Mouse (Mus musculus) brain, adult 2 months (tissue): ENCODE data around the gene Ms4a8a.
"Not testable (repeated sequence)": the region's sequence is repeated elsewhere in the genome, so short reads cannot be mapped to it uniquely, and the experiment has no call there.

Source experiments
- DNase-seq: peaks from one replicate; pipeline ENCODE4 v3.0.0; 2011; ENCODE audit warnings: low read depth, low spot score

Ms4a8a gene

GRCm38 (mm10) chr19:11080934-11081333 is at the start of gene Ms4a8a:
Gene Ms4a8a (minus strand): TSS chr19:11081102.
- no peak for DNase-seq

GRCm38 (mm10) chr19:11129702-11130101 is 48.8 kb upstream of the Ms4a8a start:
- DNase-seq = no peak

DNA sequence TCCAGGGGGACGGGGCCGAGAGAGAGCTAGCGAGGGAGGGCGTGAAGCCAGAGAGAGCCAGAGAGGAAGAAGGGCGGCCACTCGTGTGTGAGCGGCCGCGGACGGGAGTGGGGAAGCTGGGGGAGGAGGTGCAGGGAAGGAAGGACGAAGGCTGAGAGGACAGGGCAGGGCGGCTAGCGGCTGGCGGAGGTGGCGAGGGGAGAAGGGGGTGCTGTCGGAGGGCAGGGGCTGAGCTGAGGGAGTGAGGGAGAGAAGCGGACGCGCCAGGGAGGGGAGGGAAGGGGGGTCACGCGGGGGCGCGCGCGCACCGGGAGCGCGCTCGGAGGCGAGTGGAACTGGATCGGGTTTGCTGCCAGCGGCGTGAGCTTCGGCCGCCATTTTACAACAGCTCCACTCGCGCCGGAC is 40.1 kb upstream of the Ms4a8a start:
- peak; percentile 28 for DNase-seq

DNA sequence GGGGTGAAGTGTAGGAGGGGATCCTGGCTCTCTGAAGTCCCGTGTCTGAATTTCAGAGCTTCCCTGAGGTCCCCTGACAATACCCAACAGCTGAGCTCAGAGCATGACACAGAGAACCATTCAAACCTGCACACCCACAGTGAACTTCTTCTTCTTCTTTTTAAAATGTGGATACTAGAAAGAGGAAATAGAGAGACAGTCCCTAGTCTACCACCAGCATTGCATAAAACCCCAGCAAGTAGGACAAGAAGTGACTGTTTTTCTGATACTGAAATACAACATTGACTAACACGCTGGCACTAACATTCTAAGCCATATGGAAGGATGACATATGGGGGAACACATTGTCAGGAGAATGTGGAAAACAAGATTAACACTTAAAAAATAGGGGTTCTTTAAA is 38.4 kb upstream of the Ms4a8a start:
- DNase-seq = peak; percentile 71

- DNase-seq = no peak
Measured at GRCm38 (mm10) chr19:11107746-11108145, 26.8 kb upstream of the Ms4a8a start.

- no peak for DNase-seq
Measured at GRCm38 (mm10) chr19:11101880-11102279, 21.0 kb upstream of the Ms4a8a start.

DNA sequence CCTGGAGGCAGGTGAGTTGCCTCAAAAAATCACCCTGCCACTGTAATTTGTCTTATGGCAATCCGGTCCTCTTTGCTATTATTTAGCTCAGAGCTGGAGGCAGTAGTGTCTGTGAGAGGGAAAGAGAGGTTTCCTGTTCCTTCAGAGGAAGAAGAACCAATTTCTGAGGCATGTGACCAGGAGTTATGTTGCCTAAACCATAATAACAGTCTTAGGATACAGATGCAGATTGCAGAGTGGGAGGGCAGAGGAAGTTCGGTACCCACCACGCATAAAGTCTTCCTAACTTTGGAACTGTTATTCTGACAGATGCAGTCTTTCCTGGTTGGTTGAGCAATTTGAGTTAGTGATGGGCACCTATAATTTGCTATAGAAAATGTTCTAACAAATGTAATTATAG is 17.5 kb upstream of the Ms4a8a start:
- DNase-seq = no peak

DNA sequence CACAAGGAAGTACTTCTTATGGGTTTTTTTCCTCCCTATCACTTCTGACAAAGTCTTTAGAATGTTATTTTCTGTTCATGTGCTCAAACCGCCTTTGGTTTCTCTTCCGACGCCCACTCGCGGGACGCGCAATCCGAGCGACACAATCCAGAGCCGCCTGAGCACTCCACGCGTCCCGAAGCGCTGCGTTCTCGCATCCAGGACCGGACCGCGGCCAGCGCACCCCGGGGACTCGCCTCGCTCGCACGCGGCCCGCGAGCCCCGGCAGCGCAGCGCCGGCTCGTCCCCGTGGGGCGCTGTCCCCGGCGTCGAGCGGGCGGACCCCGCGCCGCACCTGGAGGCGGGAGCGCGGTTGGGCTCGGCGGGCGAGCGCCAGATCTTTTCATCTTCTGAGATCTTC is 11.2 kb upstream of the Ms4a8a start:
- peak; percentile 5 for DNase-seq

GRCm38 (mm10) chr19:11070364-11070763 is 10.5 kb downstream of the Ms4a8a start:
- DNase-seq = no peak

DNA sequence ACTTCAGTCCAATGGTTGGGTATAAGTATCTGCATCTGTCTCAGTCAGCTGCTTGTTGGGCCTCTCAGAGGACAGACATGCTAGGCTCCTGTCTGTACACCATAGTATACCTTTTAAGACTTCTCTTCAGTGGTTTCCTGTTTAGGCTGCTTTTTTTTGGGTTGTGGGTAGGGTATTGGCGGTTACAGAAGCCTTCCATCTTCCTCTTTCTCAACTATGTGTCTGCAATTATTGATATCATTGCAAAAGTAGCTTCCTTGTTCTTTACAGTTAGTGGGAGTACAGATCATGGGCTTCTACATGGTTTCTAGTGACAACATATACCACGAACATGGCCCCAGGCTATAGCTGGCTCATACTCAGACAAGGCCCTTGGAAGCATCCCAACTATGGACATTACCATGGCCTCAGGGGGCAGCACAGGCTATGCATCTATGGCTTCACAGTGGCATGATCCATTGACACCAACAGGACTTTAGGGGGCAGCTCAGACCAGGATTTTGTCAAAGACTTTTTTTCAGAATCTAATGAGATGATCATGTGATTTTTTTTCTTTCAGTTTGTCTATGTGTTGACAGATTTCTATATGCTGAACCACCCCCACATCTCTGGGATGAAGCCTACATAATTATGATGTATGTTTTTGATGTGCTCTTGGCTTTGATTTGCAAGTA is 15.6 kb downstream of the Ms4a8a start:
- DNase-seq = no peak

DNA sequence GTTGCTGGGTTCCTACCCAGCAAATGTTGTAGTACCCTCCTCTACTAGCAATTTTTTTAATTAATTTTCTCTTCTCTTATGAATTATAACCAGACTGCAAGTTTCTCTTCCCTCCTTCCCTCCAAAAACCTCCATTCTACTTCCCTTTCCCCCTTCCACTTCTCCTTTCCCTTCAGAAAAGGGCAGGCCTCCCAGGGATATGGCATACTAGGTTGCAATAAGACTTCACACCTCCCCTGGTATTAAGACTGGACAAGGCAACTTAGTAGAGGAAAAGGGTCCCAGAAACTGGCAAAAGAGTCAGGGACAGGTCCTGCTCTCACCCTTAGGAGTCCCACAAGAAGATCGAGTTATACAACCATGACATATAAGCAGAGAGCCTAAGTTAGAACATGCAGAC is 20.0 kb downstream of the Ms4a8a start:
- DNase-seq = no peak

- DNase-seq = no peak
Measured at GRCm38 (mm10) chr19:11059967-11060366, 20.9 kb downstream of the Ms4a8a start.

GRCm38 (mm10) chr19:11055700-11056099 is 25.2 kb downstream of the Ms4a8a start:
- not testable (repeated sequence) for DNase-seq

GRCm38 (mm10) chr19:11053277-11053676 is 27.6 kb downstream of the Ms4a8a start:
- DNase-seq = no peak

DNA sequence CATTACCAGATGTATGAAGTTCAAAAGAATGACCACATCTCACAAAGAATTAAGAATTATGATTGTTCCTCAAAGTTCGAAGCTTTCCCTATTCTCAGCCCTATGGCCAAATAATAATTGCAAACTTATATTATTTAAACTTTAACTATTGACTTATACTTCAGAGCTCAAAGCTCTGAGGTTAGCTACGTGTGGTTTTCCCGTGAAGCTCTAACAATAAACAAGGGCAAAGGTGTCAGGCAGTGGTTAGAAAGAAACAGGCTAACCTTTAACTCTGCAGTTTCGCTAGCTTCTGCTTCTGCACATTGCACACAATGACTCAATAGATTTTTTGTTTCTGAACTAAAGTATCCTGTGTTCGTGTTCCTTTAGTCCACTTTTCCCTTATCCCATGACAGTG is 28.0 kb downstream of the Ms4a8a start:
- no peak for DNase-seq

DNA sequence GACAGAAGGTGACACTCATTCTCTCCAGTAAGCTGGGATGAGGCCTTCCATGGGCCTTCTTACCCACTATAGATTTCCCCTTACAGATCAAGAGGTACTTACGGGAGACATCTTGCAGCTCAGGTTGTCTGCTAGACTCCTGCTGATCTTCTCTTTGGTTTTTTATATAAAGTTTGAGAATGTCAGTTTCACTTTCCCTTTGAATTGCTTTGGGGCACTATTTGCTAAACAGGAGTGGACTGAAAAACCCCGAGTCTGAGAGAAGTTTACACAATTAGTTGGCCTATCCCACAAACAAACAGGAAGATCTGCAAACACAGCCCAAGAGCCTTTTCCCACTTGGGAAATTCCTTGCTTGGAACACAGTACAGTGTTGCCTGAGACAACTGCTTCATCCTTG is 30.6 kb downstream of the Ms4a8a start:
- no peak for DNase-seq

- no peak for DNase-seq
Measured at GRCm38 (mm10) chr19:11049426-11049825, 31.5 kb downstream of the Ms4a8a start.

DNA sequence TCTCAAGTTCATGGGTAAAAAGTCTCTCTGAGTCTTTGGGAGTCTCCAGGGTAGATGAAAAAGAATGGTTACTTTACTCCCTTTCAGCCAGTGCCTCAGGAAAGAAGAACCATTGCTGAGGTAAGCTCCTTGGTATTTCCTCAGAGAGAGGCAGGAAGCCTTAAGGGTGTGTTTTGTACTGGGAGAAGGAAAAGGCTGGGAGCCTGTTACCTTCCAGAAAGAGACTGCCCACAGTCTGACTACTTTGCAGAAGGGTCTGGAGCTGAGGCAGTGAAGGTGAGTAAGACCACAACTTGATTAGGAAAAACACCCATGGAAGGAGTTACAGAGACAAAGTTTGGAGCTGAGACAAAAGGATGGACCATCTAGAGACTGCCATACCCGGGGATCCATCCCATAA is 32.4 kb downstream of the Ms4a8a start:
- no peak for DNase-seq

- DNase-seq = no peak
Measured at GRCm38 (mm10) chr19:11048009-11048408, 32.9 kb downstream of the Ms4a8a start.

- DNase-seq = peak; percentile 49
Measured at GRCm38 (mm10) chr19:11044996-11045711, 35.7 kb downstream of the Ms4a8a start.

DNA sequence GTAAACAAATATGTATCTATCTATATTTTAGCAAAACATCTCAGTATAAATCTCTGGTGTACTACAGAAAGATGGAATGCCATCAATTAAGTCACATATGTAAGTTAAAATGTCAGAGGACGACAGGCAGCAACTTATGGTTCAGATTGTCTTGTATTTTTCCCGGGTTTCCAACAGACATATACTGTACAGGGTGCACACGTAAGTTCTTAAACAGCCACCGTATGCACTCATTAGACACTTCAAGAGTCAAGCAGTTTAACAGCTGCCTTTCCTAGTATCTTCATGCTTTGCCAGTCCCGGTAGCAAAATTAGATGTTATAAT is 36.3 kb downstream of the Ms4a8a start:
- no peak for DNase-seq

GRCm38 (mm10) chr19:11037570-11037969 is 43.3 kb downstream of the Ms4a8a start:
- DNase-seq = no peak

- DNase-seq = no peak
Measured at GRCm38 (mm10) chr19:11022382-11022781, 58.5 kb downstream of the Ms4a8a start.

- no peak for DNase-seq
Measured at GRCm38 (mm10) chr19:11017891-11018290, 63.0 kb downstream of the Ms4a8a start, which contains the start of gene Ms4a18. Gene Ms4a18 (minus strand): TSS chr19:11018031.
